Mouse (Mus musculus) olfactory bulb, adult 2 months (tissue): ENCODE measurements around the gene Copa.

Experiments used
- CTCF ChIP-seq: fragments of 200-500 bp; IDR thresholded peaks from 2 replicates; pipeline ENCODE4 v1.5.1; 2012; ENCODE audit warnings: low read depth, mild to moderate bottlenecking, low read length, moderate library complexity; ENCODE audit not compliant: insufficient read depth
- POLR2A ChIP-seq: fragments of 200-500 bp; IDR thresholded peaks from 2 replicates; pipeline ENCODE4 v1.6.1; 2012; ENCODE audit warnings: mild to moderate bottlenecking, low read depth, low read length, moderate library complexity; ENCODE audit not compliant: insufficient read depth

- TF ChIP-seq CTCF: no peak
- TF ChIP-seq POLR2A: no peak
These were observed 79.7 kb downstream of the Copa start for GRCm38 (mm10) chr1:172162009-172162408.
